Mouse (Mus musculus) urinary bladder, postnatal 25 days (tissue): Measurements from ENCODE around the gene Hmg20a.

Experiments used
- DNase-seq: peaks from one replicate; pipeline ENCODE4 v3.0.0; 2022; ENCODE audit warnings: low spot score

Hmg20a gene

GRCm38 (mm10) chr9:56527951-56528350 is 109.5 kb downstream of the Hmg20a start:
- DNase-seq, result no peak

DNA sequence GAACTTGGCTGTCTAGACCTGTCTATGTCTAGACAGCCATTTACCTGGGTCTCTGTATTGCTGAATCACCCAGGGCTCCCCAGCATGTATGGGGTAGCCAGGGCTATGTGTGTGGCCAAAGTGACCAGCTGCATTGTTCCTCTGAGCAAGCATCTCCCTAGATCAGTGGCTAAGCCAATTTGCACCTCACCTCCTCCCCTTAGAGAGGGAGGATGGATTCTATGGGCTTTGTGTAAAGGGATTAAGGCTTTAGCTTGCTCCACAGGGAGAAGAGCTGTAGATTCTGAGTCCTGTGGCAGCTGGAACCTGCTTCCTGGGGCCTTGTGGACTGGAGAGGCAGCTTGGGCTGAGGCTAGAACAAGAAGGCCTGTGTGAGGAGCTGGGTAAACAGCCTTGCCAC is 113.6 kb downstream of the Hmg20a start:
- no peak for DNase-seq

GRCm38 (mm10) chr9:56533916-56534315 is 115.5 kb downstream of the Hmg20a start:
- no peak for DNase-seq

GRCm38 (mm10) chr9:56534727-56535126 is 116.3 kb downstream of the Hmg20a start:
- DNase-seq, result no peak

DNA sequence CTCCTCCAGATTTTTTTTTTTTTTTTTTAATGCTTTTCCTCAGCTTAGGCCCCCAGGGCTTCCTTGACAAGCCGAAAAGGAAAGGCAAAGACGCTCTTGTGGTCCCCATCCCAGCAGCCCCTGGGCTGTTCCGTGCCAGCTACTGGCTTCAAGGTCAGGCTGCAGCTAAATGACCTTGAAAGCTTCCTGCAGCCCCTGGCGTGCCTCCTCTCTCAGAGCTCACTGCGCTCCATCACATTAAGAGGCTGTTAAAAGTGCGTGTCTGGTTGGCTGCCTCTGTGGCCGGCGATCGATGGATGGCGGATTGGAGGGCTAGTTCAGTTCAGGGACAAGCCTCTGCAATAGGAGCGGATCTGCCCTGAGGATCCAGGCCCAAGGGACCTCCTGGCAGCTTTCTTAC is 117.0 kb downstream of the Hmg20a start:
- DNase-seq, result no peak

GRCm38 (mm10) chr9:56540051-56540450 is 121.6 kb downstream of the Hmg20a start:
- DNase-seq, result no peak

DNA sequence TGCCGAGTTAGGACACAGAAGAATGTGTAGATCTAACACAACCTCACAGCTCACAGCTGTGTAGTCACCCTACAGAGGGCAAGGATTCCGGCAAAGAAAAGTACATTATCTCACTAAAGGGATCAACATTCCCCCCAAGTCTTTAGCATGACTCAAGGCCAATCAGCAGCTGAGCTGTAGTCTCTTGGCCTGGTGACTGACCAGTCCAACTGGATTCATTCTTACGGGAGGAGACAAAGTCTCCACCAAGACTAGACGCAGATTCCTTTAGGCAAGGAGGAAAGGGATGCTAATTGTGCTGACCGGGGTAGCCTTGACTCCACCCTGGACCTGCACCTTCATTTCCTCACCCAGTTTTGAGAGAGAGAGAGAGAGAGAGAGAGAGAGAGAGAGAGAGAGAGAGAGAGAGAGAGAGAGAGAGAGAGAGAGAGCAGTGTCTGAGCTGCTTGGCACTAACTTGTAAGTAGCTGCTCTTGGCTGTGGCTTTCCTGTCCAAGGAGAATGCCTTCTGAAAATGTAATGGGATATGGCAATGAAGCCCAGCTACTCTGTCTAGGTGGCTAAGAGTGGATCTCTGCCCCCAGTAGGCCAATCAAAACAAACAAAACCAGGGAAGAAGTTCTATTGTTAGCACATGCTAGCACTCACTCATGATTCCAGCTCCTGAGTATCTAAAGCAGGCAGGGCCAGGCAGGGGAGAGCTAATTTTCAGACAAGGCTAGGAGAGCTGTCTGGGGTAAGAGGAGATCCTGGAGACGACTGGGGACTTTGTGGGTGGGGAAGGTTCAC is 126.5 kb downstream of the Hmg20a start:
- no peak for DNase-seq
